Mouse (Mus musculus) gastrocnemius, adult 2 months (tissue): Measurements from ENCODE around the gene Hoxd3. TPM values are rescaled to one million over a fixed set of nuclear protein-coding genes. Genes with fewer than 3 reads are reported as not detected.

Source experiments
- DNase-seq: peaks from one replicate; pipeline ENCODE4 v3.0.0; 2022
- H3K27ac ChIP-seq: fragments of 200-600 bp; 2 replicates; pipeline ENCODE4 v1.8.1; 2022; ENCODE audit warnings: mild to moderate bottlenecking
- H3K4me3 ChIP-seq: fragments of 200-600 bp; 2 replicates; pipeline ENCODE4 v1.8.1; 2022; ENCODE audit warnings: mild to moderate bottlenecking, moderate library complexity
- CTCF ChIP-seq: fragments of 200-600 bp; IDR thresholded peaks from 2 replicates; pipeline ENCODE4 v1.8.1; 2022; ENCODE audit warnings: antibody characterized with exemption, mild to moderate bottlenecking, moderate library complexity
- intact Hi-C: fragments of 180-260 bp; cut with DNase I; formaldehyde crosslinking; loops from one replicate; pipeline ENCODE4 v1.15.1; 2025
- microRNA-seq: library from miRNA; unstranded; fragments of <30 nt; microRNA quantifications from one replicate; pipeline ENCODE4 v1.2.0, GENCODE M21; 2021
- total RNA-seq, 2 experiments: library from RNA; stranded (reverse); gene quantifications; 2 replicates each; pipeline ENCODE4 v1.2.3; 2021

Hoxd3 gene
- total RNA-seq, 2 experiments from 2014 or later, result not detected

DNA sequence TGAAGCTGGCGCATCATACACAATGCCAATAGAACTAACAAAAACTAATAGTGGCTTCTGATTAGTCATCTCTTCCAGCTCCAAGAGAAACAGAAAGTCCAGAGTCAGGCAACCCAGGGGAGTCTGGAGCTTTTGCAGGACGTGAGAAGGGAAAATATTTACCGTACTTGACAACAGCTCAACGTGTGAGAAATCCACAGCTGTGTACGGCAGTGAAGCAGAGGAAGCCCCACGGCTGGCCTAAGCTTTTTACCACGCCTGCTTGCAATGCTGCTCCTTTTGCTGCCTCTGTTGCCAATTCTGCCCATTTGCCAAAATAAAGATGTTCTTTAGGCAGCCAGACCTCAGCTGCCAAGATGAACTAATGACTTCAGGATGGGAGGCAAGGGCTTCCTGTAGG, 83.8 kb downstream of the Hoxd3 start:
- intact Hi-C loops, result no loop called here
- DNase-seq, result peak; percentile 17
- TF ChIP-seq CTCF, result no peak

More for the DNA sequence above, 83.8 kb downstream of the Hoxd3 start:
- no peak overlapping the region for H3K27ac ChIP-seq
- peak overlapping the region; percentile 37 for H3K4me3 ChIP-seq

Small RNA genes lying within 50 kb of the gene (microRNA-seq; reads per million reads assigned to microRNA genes)
- not detected for gene Gm44463
- 33,583 reads per million, percentile 96 among the genes with 10 or more reads in this experiment for gene Mir10b

Other genes with a start within 250 kb of the Hoxd3 start
- gene Lnpk, start 132.5 kb upstream of the Hoxd3 start, total RNA-seq, result 10 to 100 TPM; 47.4 to 56.8 TPM
- gene Evx2, start 52.4 kb upstream of the Hoxd3 start, total RNA-seq, result not detected
- gene Hoxd13, start 43.6 kb upstream of the Hoxd3 start, total RNA-seq, result not detected
- not detected for gene Hoxd12, start 36.9 kb upstream of the Hoxd3 start, total RNA-seq
- not detected for gene Hoxd11, start 32.4 kb upstream of the Hoxd3 start, total RNA-seq
- gene Hoxd10, start 20.0 kb upstream of the Hoxd3 start, total RNA-seq, result 1 to 10 TPM; 4.0 to 4.8 TPM
- gene Hoxd9, start 14.2 kb upstream of the Hoxd3 start, total RNA-seq, result 10 to 100 TPM; 15.8 to 19.1 TPM
- 10 to 100 TPM; 39.3 to 49.0 TPM for gene Hoxd8, start 7.3 kb upstream of the Hoxd3 start, total RNA-seq
- gene Hoxd4, start within 50 bp of the Hoxd3 start, total RNA-seq, result 1 to 10 TPM; 1.4 to 2.0 TPM
- under 1 TPM; 0.08 to 0.36 TPM for gene Gm28230, start 14.8 kb downstream of the Hoxd3 start, total RNA-seq
- not detected for gene Hoxd1, start 51.1 kb downstream of the Hoxd3 start, total RNA-seq
- gene Mtx2, start 113.9 kb downstream of the Hoxd3 start, total RNA-seq, result 10 to 100 TPM; 24.4 to 46.4 TPM